Mouse (Mus musculus) liver, embryonic 16.5 days (tissue): Measurements from ENCODE around the gene Ip6k1. TPM values are rescaled to one million over a fixed set of nuclear protein-coding genes. Genes with fewer than 3 reads are reported as not detected.

ENCODE experiments used
- ATAC-seq: fragments of 200-750 bp; cut with Nextera tagmentation; 2 replicates; pipeline ENCODE4 v1.8.0; 2017; ENCODE audit warnings: low read depth, mild to moderate bottlenecking, moderate number of reproducible peaks, moderate library complexity
- H3K27ac ChIP-seq: fragments of 300-500 bp; sonication (generic); 2 replicates; pipeline ENCODE4 v1.5.1; 2014; ENCODE audit warnings: mild to moderate bottlenecking, low read length
- H3K27me3 ChIP-seq: fragments of 300-500 bp; sonication (generic); 2 replicates; pipeline ENCODE4 v1.6.1; 2014; ENCODE audit warnings: low read depth, low read length, mixed read lengths; ENCODE audit not compliant: control insufficient read depth, insufficient read depth
- H3K36me3 ChIP-seq: fragments of 300-500 bp; sonication (generic); 2 replicates; pipeline ENCODE4 v1.6.1; 2014; ENCODE audit warnings: mild to moderate bottlenecking; ENCODE audit not compliant: control insufficient read depth, insufficient read depth
- H3K4me1 ChIP-seq: fragments of 300-500 bp; sonication (generic); 2 replicates; pipeline ENCODE4 v1.6.1; 2014; ENCODE audit warnings: low read depth, low read length, mixed read lengths; ENCODE audit not compliant: control insufficient read depth
- H3K4me2 ChIP-seq: fragments of 300-500 bp; sonication (generic); 2 replicates; pipeline ENCODE4 v1.6.1; 2014; ENCODE audit warnings: low read depth, low read length, mixed read lengths
- H3K4me3 ChIP-seq: fragments of 300-500 bp; sonication (generic); 2 replicates; pipeline ENCODE4 v1.5.1; 2014; ENCODE audit warnings: low read depth, mild to moderate bottlenecking, low read length
- H3K9ac ChIP-seq: fragments of 300-500 bp; sonication (generic); 2 replicates; pipeline ENCODE4 v1.6.1; 2014; ENCODE audit warnings: low read depth, low read length
- H3K9me3 ChIP-seq: fragments of 300-500 bp; sonication (generic); replicated peaks from 2 replicates; pipeline ENCODE4 v1.6.1; 2016; ENCODE audit warnings: low read length; ENCODE audit not compliant: control insufficient read depth
- WGBS: fragments of 180-500 bp; shearing (Covaris S2); extraction: QIAGEN DNeasy Blood & Tissue Kit; methylation state at CpG from one replicate; pipeline ENCODE4 v1.1.7; 2014; ENCODE audit not compliant: insufficient replicate concordance; 5-methylcytosine and 5-hydroxymethylcytosine counted together
- polyA plus RNA-seq: library from polyadenylated mRNA; unstranded; fragments of >200 nt; fragmentation: Nextera tagmentation; extraction: Ambion mirVana; gene quantifications from 2 replicates; pipeline ENCODE4 v1.2.1, GENCODE M21; 2015

The Ip6k1 gene
- polyA plus RNA-seq, 1 experiment from 2014 or later = 45.3 TPM

DNA sequence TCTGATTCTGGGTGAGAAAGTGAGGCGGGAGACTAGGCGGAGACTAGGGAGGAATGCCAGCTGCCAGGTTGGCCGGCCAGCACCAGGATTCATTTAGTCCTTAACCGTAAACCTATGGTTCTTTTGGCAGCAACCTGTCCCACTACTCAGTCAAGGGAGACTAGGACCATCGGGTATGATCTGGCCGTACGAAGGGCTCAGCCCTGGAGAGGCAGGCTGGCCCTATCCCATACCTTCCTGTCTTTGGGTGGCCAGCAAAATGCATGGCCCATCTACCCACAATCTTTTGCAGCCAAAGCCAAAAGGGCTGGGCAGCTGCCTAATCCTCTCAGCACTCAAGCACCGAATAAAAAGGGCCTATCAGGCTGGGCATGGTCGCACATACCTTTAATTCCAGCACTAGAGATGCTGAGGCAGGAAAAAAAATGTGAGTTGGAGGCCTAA is 70.2 kb downstream of the Ip6k1 start:
- Histone ChIP-seq H3K36me3 (peaks cover 71% of the 10 kb centered on the region), H3K9me3 (no peaks in the 10 kb centered on the region), H3K4me3 (no peak overlapping the region), H3K4me2 (no peak overlapping the region), H3K27me3 (no peaks in the 10 kb centered on the region), H3K9ac (no peak overlapping the region), H3K27ac (no peak overlapping the region), H3K4me1 (peaks cover 20% of the 10 kb centered on the region)
- 87% methylated on average over 9 of the region's 9 CpGs for WGBS
- ATAC-seq = no peak

DNA sequence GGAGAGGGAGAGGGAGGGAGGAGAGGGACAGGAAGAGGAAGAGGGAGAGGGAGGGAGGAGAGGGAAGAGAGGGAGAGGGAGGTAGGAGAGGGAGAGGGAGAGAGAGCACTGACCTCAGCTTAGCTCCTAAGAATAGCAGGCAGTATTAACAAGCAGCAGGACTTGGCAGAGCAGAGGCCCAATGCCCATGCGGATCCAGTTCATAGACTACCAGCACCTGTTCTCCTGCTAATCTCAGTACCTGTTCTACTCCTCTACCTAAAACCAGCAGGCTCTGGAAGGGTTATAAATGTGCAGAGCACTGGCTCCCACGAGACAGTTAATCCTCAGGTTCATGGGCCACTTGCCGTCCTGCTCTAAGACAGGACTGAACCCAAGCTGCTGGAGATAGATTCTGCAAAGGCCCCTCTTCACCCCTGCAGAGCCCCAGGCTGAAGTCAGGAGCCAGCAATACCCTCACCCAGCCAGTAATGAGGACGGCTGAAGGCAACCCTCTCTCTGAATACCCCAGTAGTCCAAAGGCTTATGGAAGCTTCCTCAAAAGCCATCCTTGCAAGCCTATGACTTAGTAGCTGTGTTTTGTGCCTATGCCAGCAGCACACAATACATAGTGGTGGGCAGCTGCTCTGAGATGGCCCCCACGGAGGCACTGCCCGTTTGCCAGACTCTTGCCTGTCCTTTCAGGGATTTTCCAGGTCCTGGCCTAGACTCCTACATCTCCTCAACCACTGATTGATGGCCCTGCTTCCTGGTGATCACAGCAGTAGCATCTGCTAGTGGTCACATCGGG is 71.0 kb downstream of the Ip6k1 start:
- WGBS = 77% methylated on average over 7 of the region's 7 CpGs
- H3K4me1 ChIP-seq = peaks cover 23% of the 10 kb centered on the region
- H3K4me2 ChIP-seq = no peak overlapping the region
- H3K36me3 ChIP-seq = peaks cover 65% of the 10 kb centered on the region
- H3K9me3 ChIP-seq = no peaks in the 10 kb centered on the region
- no peak overlapping the region for H3K27ac ChIP-seq
- no peaks in the 10 kb centered on the region for H3K27me3 ChIP-seq
- no peak for ATAC-seq
- no peak overlapping the region for H3K4me3 ChIP-seq
- no peak overlapping the region for H3K9ac ChIP-seq

DNA sequence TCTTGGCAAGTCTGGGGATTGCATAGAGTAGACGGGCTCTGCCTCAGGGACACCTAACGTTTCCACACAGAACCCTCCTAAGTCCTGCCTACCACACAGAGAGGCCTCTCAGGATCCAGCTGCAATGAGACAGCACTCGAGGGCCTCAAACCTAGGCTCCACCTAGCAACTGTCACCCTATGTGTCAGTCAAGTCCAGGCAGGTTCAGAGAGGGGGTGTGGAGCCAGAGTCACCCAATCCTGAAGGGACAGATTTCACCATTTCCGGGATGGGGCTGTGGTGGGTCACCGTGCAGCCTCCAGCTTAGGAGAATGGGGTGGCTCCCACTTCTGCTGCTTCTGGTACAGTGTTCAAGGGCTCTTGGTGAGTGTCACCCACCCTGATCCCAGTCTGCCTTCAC is 77.9 kb downstream of the Ip6k1 start, which contains the start of gene Mst1:
Gene Mst1 (plus strand): TSS at position 269 of the 400 bp plus-strand sequence.
- Histone ChIP-seq H3K27me3 (no peaks in the 10 kb centered on the region; the same call in 1 of the 2 replicates), H3K4me2 (peak within 1 kb of the TSS; percentile 90), H3K9me3 (no peaks in the 10 kb centered on the region), H3K4me3 (peak within 1 kb of the TSS; percentile 97), H3K9ac (peak within 1 kb of the TSS; percentile 100), H3K36me3 (peaks cover 26% of the 10 kb centered on the region), H3K27ac (peak within 1 kb of the TSS; percentile 100), H3K4me1 (peaks cover 69% of the 10 kb centered on the region)
- peak; percentile 85 for ATAC-seq
- WGBS = 13% methylated on average over 5 of the region's 5 CpGs

DNA sequence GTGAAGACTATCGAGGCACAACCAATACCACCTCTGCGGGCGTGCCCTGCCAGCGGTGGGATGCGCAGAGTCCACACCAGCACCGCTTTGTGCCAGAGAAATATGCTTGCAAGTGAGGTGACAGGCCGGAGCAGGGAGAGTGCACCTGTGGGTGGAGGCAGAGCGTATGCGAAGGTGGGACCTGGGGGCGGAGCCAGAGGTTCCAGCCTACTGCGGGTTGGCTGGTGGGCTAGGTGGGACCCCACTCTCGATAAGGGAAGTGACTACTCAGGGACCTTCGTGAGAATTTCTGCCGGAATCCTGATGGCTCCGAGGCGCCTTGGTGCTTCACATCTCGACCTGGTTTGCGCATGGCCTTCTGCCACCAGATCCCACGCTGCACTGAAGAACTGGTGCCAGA is 80.2 kb downstream of the Ip6k1 start:
- Histone ChIP-seq H3K4me3 (peak overlapping the region; percentile 47), H3K36me3 (peaks cover 38% of the 10 kb centered on the region), H3K4me1 (peaks cover 82% of the 10 kb centered on the region), H3K9me3 (no peaks in the 10 kb centered on the region), H3K27ac (peak overlapping the region; percentile 100), H3K27me3 (no peaks in the 10 kb centered on the region; the same call in 1 of the 2 replicates), H3K4me2 (peak overlapping the region; percentile 90), H3K9ac (peak overlapping the region; percentile 70)
- ATAC-seq = no peak
- WGBS = 13% methylated on average over 19 of the region's 19 CpGs

DNA sequence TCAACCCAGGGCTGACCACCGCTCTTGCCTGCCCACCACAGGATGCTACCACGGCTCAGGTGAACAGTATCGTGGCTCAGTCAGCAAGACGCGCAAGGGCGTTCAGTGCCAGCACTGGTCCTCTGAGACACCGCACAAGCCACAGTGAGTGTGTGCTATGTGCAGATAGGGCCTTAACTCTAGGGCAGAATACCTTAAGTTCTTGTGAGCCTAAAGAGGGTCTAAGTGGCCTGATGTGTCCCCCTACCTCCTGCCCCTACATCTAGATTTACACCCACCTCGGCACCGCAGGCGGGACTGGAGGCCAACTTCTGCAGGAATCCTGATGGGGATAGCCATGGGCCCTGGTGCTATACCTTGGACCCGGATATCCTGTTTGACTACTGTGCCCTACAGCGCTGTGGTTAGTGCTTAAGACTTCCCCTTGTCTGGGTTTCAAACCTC is 80.7 kb downstream of the Ip6k1 start, which contains the start of gene Rnf123:
Gene Rnf123 (minus strand): TSS at position 359 of the 444 bp plus-strand sequence.
- peak within 1 kb of the TSS; percentile 70 for H3K9ac ChIP-seq
- peak; percentile 14 for ATAC-seq
- H3K36me3 ChIP-seq = peaks cover 40% of the 10 kb centered on the region
- H3K27ac ChIP-seq = peak within 1 kb of the TSS; percentile 100
- peak within 1 kb of the TSS; percentile 47 for H3K4me3 ChIP-seq
- peaks cover 77% of the 10 kb centered on the region for H3K4me1 ChIP-seq
- no peaks in the 10 kb centered on the region for H3K9me3 ChIP-seq
- 15% methylated on average over 12 of the region's 12 CpGs for WGBS
- H3K4me2 ChIP-seq = peak within 1 kb of the TSS; percentile 90
- no peaks in the 10 kb centered on the region; the same call in 1 of the 2 replicates for H3K27me3 ChIP-seq

DNA sequence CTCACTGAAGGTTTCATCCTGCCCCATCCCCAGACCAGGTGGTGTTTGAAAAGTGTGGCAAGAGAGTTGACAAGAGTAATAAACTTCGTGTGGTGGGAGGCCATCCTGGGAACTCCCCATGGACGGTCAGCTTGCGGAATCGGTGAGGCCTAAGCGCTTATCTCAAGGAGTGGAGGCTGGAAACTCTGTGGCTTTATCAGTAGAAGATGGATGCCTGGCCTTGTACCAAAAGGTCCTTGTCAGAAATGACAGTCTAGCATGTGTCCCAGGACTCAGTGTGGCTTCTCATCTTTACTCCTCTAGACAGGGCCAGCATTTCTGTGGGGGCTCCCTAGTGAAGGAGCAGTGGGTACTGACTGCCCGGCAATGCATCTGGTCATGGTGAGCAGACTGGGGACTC is 81.3 kb downstream of the Ip6k1 start:
- Histone ChIP-seq H3K4me2 (peak overlapping the region; percentile 90), H3K36me3 (peaks cover 46% of the 10 kb centered on the region), H3K4me3 (peak overlapping the region; percentile 47), H3K4me1 (peaks cover 76% of the 10 kb centered on the region), H3K27me3 (no peaks in the 10 kb centered on the region; the same call in 1 of the 2 replicates), H3K9ac (peak overlapping the region; percentile 70), H3K27ac (peak overlapping the region; percentile 100), H3K9me3 (no peaks in the 10 kb centered on the region)
- 29% methylated on average over 6 of the region's 6 CpGs for WGBS
- 0 out of 2 replicates have a peak, but pooled peaks have one; percentile 1 for ATAC-seq

DNA sequence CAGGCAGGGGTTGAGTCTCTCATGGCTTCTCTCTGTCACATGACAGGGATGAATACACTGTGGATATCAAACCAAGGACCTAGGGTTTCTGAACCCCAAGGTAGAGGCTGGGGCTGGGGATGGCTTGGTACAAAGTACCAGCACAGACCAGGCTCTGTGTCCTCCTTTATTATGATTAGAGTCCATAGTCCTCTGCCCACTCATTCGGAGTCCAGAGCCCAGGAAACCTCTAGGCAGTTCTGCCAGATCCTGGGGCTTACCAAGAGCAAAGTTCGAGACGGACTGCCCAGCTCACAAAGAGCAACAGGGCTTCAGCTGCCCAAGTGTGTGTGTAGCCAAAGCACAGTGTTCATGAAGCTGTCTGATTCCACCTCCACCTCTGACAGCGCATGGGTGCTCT is 83.0 kb downstream of the Ip6k1 start:
- WGBS = 92% methylated on average over 4 of the region's 4 CpGs
- Histone ChIP-seq H3K9me3 (no peaks in the 10 kb centered on the region), H3K4me1 (peaks cover 72% of the 10 kb centered on the region), H3K27ac (peak overlapping the region; percentile 100), H3K27me3 (no peaks in the 10 kb centered on the region; the same call in 1 of the 2 replicates), H3K4me3 (no peak overlapping the region), H3K4me2 (peak overlapping the region; percentile 19), H3K36me3 (peaks cover 63% of the 10 kb centered on the region), H3K9ac (peak overlapping the region; percentile 55)
- ATAC-seq = no peak

DNA sequence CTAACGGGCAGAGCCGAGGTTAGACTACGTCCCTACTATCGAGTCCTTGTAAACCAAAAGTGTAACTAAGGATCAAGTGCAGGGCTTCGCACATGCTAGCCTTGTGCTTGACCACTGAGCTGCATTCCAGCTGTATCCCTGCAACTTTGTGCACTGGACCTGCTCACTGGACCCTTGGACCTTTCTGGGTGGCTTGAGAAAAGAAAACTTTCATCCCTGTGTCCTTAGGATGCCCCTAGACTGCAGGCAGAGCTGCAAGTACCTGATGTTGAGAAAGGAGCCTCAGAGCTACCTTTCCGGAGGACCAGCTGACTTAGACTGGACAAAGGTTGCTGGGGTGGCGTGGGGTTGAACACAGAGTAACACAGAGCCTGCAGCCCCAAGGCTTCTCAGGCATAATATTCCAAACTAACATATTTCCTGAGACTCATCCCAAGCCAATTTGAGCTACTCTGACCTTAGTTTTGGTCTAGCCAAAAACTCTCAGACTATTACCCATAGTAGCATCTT is 88.4 kb downstream of the Ip6k1 start:
- Histone ChIP-seq H3K9me3 (no peaks in the 10 kb centered on the region), H3K4me3 (no peak overlapping the region), H3K36me3 (peaks cover 72% of the 10 kb centered on the region), H3K4me2 (no peak overlapping the region), H3K27me3 (no peaks in the 10 kb centered on the region), H3K4me1 (peaks cover 46% of the 10 kb centered on the region), H3K9ac (no peak overlapping the region), H3K27ac (no peak overlapping the region)
- no peak for ATAC-seq
- 94% methylated on average over 7 of the region's 7 CpGs for WGBS

DNA sequence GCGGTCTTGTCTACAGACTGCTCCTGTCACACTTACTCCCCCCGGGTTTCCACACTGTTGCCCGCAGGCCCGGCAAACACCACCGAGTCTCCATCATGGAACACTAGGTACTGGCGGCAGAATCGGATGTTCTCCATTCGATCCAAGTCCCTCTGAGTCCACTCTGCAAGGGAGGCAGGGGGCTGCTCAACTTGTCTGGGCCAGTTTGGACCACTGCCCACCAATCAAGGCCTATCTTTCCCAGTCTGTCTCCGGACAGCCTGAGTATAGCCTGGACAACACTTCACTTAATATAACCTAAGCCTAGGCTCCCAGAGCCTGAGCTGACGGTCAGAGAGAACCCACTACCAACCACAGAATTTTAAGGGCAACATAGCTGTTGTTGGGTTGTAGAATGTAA is 91.3 kb downstream of the Ip6k1 start:
- Histone ChIP-seq H3K9ac (peak overlapping the region; percentile 99), H3K27me3 (no peaks in the 10 kb centered on the region), H3K9me3 (no peaks in the 10 kb centered on the region), H3K4me2 (peak overlapping the region; percentile 94), H3K4me1 (peaks cover 54% of the 10 kb centered on the region), H3K27ac (peak overlapping the region; percentile 100), H3K36me3 (peaks cover 46% of the 10 kb centered on the region), H3K4me3 (peak overlapping the region; percentile 80)
- WGBS = 39% methylated on average over 10 of the region's 10 CpGs
- no peak for ATAC-seq
